8 mouse cellular contexts compared by ENCODE assay signal in genomic region chr14:76681581-76682377, GRCm38 (mm10).
DNase-seq lines count a peak whose midpoint lies in the region; ATAC-seq and TF ChIP-seq lines count a peak whose summit lies in the region.

No protein-coding gene starts in this region.

- DNase-seq in hindbrain, embryonic 10.5 days (ENCODE audit: low spot score): no peak
- DNase-seq in hindbrain, embryonic 11.5 days (ENCODE audit: low spot score): no peak
- peak; percentile 67 for DNase-seq in gastrocnemius, adult 2 months
- DNase-seq in hindbrain, embryonic 14.5 days (ENCODE audit: low spot score): no peak
- no peak for DNase-seq in retina, postnatal 1 day
- no peak for DNase-seq in frontal cortex, postnatal 36 days (ENCODE audit: low spot score in 2 of 2)

- H3K4me2 ChIP-seq in hindbrain, embryonic 11.5 days (replicated peaks; ENCODE audit: low read depth, low read length): no peak overlapping the region
- no peak overlapping the region for H3K4me2 ChIP-seq in hindbrain, embryonic 14.5 days (replicated peaks)
- no peak overlapping the region for H3K4me2 ChIP-seq in limb, embryonic 15.5 days
- H3K4me2 ChIP-seq in stomach, embryonic 16.5 days (ENCODE audit: low read depth, low read length): no peak overlapping the region

- H3K9ac ChIP-seq in hindbrain, embryonic 11.5 days (ENCODE audit: low read depth, low read length): no peak overlapping the region
- H3K9ac ChIP-seq in hindbrain, embryonic 14.5 days: no peak overlapping the region
- H3K9ac ChIP-seq in limb, embryonic 15.5 days: no peak overlapping the region
- no peak overlapping the region for H3K9ac ChIP-seq in stomach, embryonic 16.5 days (ENCODE audit: low read length)

- H3K27me3 ChIP-seq in hindbrain, embryonic 10.5 days (ENCODE audit: insufficient read depth, poor library complexity, severe bottlenecking): no peaks in the 10 kb centered on the region
- H3K27me3 ChIP-seq in hindbrain, embryonic 11.5 days (ENCODE audit: control insufficient read depth, insufficient read depth, low read length): no peaks in the 10 kb centered on the region
- no peaks in the 10 kb centered on the region for H3K27me3 ChIP-seq in hindbrain, embryonic 14.5 days (ENCODE audit: control insufficient read depth, insufficient read depth, low read length)
- H3K27me3 ChIP-seq in limb, embryonic 15.5 days: no peaks in the 10 kb centered on the region
- H3K27me3 ChIP-seq in stomach, embryonic 16.5 days (ENCODE audit: control insufficient read depth, insufficient read depth, low read length): no peaks in the 10 kb centered on the region

- TF ChIP-seq CTCF in gastrocnemius, adult 2 months (IDR thresholded peaks at IDR 0.05): no peak

- 51% methylated on average over 8 of the region's 8 CpGs for WGBS in hindbrain, embryonic 10.5 days
- 42% methylated on average over 8 of the region's 8 CpGs for WGBS in hindbrain, embryonic 11.5 days
- 58% methylated on average over 8 of the region's 8 CpGs for WGBS in hindbrain, embryonic 14.5 days
- 26% methylated on average over 8 of the region's 8 CpGs for WGBS in limb, embryonic 15.5 days
- WGBS in stomach, embryonic 16.5 days: 13% methylated on average over 8 of the region's 8 CpGs

- H3K4me1 ChIP-seq in hindbrain, embryonic 10.5 days (replicated peaks): peaks cover 50% of the 10 kb centered on the region
- H3K4me1 ChIP-seq in hindbrain, embryonic 11.5 days (replicated peaks; ENCODE audit: control insufficient read depth, insufficient read depth, low read length): peaks cover 10% of the 10 kb centered on the region
- peaks cover 26% of the 10 kb centered on the region for H3K4me1 ChIP-seq in hindbrain, embryonic 14.5 days (replicated peaks; ENCODE audit: control insufficient read depth, insufficient read depth, low read length)
- H3K4me1 ChIP-seq in limb, embryonic 15.5 days: peaks cover 30% of the 10 kb centered on the region
- peaks cover 36% of the 10 kb centered on the region for H3K4me1 ChIP-seq in stomach, embryonic 16.5 days (ENCODE audit: control insufficient read depth, insufficient read depth, low read length)

- no peaks in the 10 kb centered on the region for H3K9me3 ChIP-seq in hindbrain, embryonic 10.5 days
- H3K9me3 ChIP-seq in hindbrain, embryonic 11.5 days (ENCODE audit: control insufficient read depth, low read length): no peaks in the 10 kb centered on the region
- no peaks in the 10 kb centered on the region for H3K9me3 ChIP-seq in hindbrain, embryonic 14.5 days (ENCODE audit: control insufficient read depth, low read length)
- no peaks in the 10 kb centered on the region for H3K9me3 ChIP-seq in limb, embryonic 15.5 days
- H3K9me3 ChIP-seq in stomach, embryonic 16.5 days (replicated peaks; ENCODE audit: control insufficient read depth, low read length): no peaks in the 10 kb centered on the region

- ATAC-seq in hindbrain, embryonic 11.5 days (ENCODE audit: low FRiP score): no peak
- no peak for ATAC-seq in hindbrain, embryonic 14.5 days (ENCODE audit: low FRiP score)
- peak; percentile 80 for ATAC-seq in limb, embryonic 15.5 days (ENCODE audit: insufficient number of reproducible peaks, low FRiP score, low TSS enrichment, low read depth)
- ATAC-seq in stomach, embryonic 16.5 days (ENCODE audit: insufficient read depth, low FRiP score): peak; percentile 90

- H3K36me3 ChIP-seq in hindbrain, embryonic 10.5 days: no peaks in the 10 kb centered on the region
- H3K36me3 ChIP-seq in hindbrain, embryonic 11.5 days (ENCODE audit: control insufficient read depth, insufficient read depth, low read length): no peaks in the 10 kb centered on the region
- no peaks in the 10 kb centered on the region for H3K36me3 ChIP-seq in hindbrain, embryonic 14.5 days (replicated peaks; ENCODE audit: control insufficient read depth, insufficient read depth)
- H3K36me3 ChIP-seq in limb, embryonic 15.5 days: no peaks in the 10 kb centered on the region
- H3K36me3 ChIP-seq in stomach, embryonic 16.5 days (ENCODE audit: control insufficient read depth, insufficient read depth, low read length): no peaks in the 10 kb centered on the region

- peak overlapping the region; percentile 62 for H3K27ac ChIP-seq in hindbrain, embryonic 10.5 days
- H3K27ac ChIP-seq in hindbrain, embryonic 11.5 days (ENCODE audit: low read depth, low read length): no peak overlapping the region
- H3K27ac ChIP-seq in gastrocnemius, adult 2 months: peak overlapping the region; percentile 39
- peak overlapping the region; percentile 59; the same call in 1 of the 2 replicates for H3K27ac ChIP-seq in hindbrain, embryonic 14.5 days
- peak overlapping the region; percentile 91 for H3K27ac ChIP-seq in limb, embryonic 15.5 days
- H3K27ac ChIP-seq in stomach, embryonic 16.5 days (ENCODE audit: low read length): peak overlapping the region; percentile 88

- no peak overlapping the region for H3K4me3 ChIP-seq in hindbrain, embryonic 10.5 days
- no peak overlapping the region for H3K4me3 ChIP-seq in hindbrain, embryonic 11.5 days (ENCODE audit: low read depth, low read length)
- H3K4me3 ChIP-seq in gastrocnemius, adult 2 months: no peak overlapping the region
- H3K4me3 ChIP-seq in hindbrain, embryonic 14.5 days (replicated peaks; ENCODE audit: low read length): no peak overlapping the region
- no peak overlapping the region for H3K4me3 ChIP-seq in limb, embryonic 15.5 days
- no peak overlapping the region for H3K4me3 ChIP-seq in stomach, embryonic 16.5 days (replicated peaks; ENCODE audit: low read length)

- intact Hi-C loops in gastrocnemius, adult 2 months (cut with DNase I): no loop called here

Comparison
In these comparisons a context has a peak if more than half of its experiments do, and no peak if none do; other contexts are left out.
1. ATAC-seq: peak in limb, embryonic 15.5 days (single experiment) and stomach, embryonic 16.5 days (single experiment); none in hindbrain, embryonic 11.5 days (single experiment) and hindbrain, embryonic 14.5 days (single experiment).